Comparison of ENCODE assay signal across 10 mouse cellular contexts in genomic region chr1:106542731-106543130, GRCm38 (mm10).
DNase-seq lines count a peak whose midpoint lies in the region; ATAC-seq and TF ChIP-seq lines count a peak whose summit lies in the region.
"Had no signal": no experiment of that assay in that cellular context is flagged by ENCODE, and none has a peak within 500 bp of the region (broad histone marks: within the 10 kb centered on the region; RNA-seq: fewer than 3 reads in every experiment).

No protein-coding gene starts in this region.

- no peaks in the 10 kb centered on the region for H3K27me3 ChIP-seq in midbrain, embryonic 12.5 days
- H3K27me3 ChIP-seq: embryonic facial prominence, embryonic 15.5 days; limb, embryonic 12.5 days had no signal

- no peak overlapping the region for H3K27ac ChIP-seq in layer of hippocampus, adult 2 months
- H3K27ac ChIP-seq in midbrain, embryonic 12.5 days (replicated peaks): no peak overlapping the region
- H3K27ac ChIP-seq: embryonic facial prominence, embryonic 15.5 days; limb, embryonic 12.5 days had no signal

- H3K9ac ChIP-seq in midbrain, embryonic 12.5 days (replicated peaks): no peak overlapping the region
- H3K9ac ChIP-seq: embryonic facial prominence, embryonic 15.5 days; limb, embryonic 12.5 days had no signal

- H3K4me1 ChIP-seq in midbrain, embryonic 12.5 days: no peaks in the 10 kb centered on the region
- H3K4me1 ChIP-seq: embryonic facial prominence, embryonic 15.5 days had no signal

- TF ChIP-seq CTCF in layer of hippocampus, adult 2 months (conservative IDR thresholded peaks at IDR 0.05): peak; percentile 79

- WGBS in midbrain, embryonic 12.5 days: 43% methylated on average over 5 of the region's 5 CpGs

- ATAC-seq in CD4-positive, CD25-positive, alpha-beta regulatory T cell, adult 4 months: no peak
- ATAC-seq in midbrain, embryonic 12.5 days (ENCODE audit: low FRiP score, low read depth): peak; percentile 48; the same call in 1 of the 2 replicates
- ATAC-seq in inflammation-experienced regulatory T-cells, adult 6 months: no peak

- DNase-seq in CD4-positive, CD25-positive, alpha-beta regulatory T cell, adult 2 months (ENCODE audit: low read depth, low spot score): peak; percentile 34
- peak; percentile 18 to 19 for DNase-seq in layer of hippocampus, adult 2 months (ENCODE audit: low spot score in 2 of 2)
- DNase-seq in layer of hippocampus, adult 9-10 months (ENCODE audit: low spot score): no peak
- peak; percentile 45 to 66 for DNase-seq in cerebellum, postnatal 25 days
- peak; percentile 41 to 84 for DNase-seq in kidney, postnatal 36 days

- no peaks in the 10 kb centered on the region for H3K36me3 ChIP-seq in midbrain, embryonic 12.5 days
- H3K36me3 ChIP-seq: embryonic facial prominence, embryonic 15.5 days had no signal

- no peak overlapping the region for H3K4me2 ChIP-seq in midbrain, embryonic 12.5 days (replicated peaks)
- H3K4me2 ChIP-seq: embryonic facial prominence, embryonic 15.5 days; limb, embryonic 12.5 days had no signal

- no peaks in the 10 kb centered on the region for H3K9me3 ChIP-seq in midbrain, embryonic 12.5 days
- H3K9me3 ChIP-seq: embryonic facial prominence, embryonic 15.5 days; limb, embryonic 12.5 days had no signal

- no peak overlapping the region for H3K4me3 ChIP-seq in layer of hippocampus, adult 2 months
- no peak overlapping the region for H3K4me3 ChIP-seq in midbrain, embryonic 12.5 days
- H3K4me3 ChIP-seq: embryonic facial prominence, embryonic 15.5 days; limb, embryonic 12.5 days had no signal
